Mouse (Mus musculus) liver, adult 2 months (tissue): ENCODE measurements around the gene Ranbp3l. TPM values are rescaled to one million over a fixed set of nuclear protein-coding genes. Genes with fewer than 3 reads are reported as not detected.
A peak's percentile ranks its signal among the peaks of the same experiment; 100 is the strongest.

Experiments
- DNase-seq: peaks from one replicate; pipeline ENCODE4 v3.0.0-alpha.2; 2011; ENCODE audit warnings: low read depth, low spot score; ENCODE audit errors: extremely low read depth
- H3K27ac ChIP-seq: fragments of 200-500 bp; replicated peaks from 2 replicates; pipeline ENCODE4 v1.5.1; 2012; ENCODE audit warnings: low read depth, mild to moderate bottlenecking, control low read depth, inconsistent platforms, low read length; ENCODE audit not compliant: insufficient read depth
- H3K27me3 ChIP-seq: fragments of 200-500 bp; 2 replicates; pipeline ENCODE4 v1.6.1; 2012; ENCODE audit warnings: mild to moderate bottlenecking, moderate library complexity, low read length, inconsistent platforms; ENCODE audit not compliant: control insufficient read depth, insufficient read depth
- H3K36me3 ChIP-seq: fragments of 200-500 bp; 2 replicates; pipeline ENCODE4 v1.6.1; 2012; ENCODE audit warnings: low read length, inconsistent platforms; ENCODE audit not compliant: control insufficient read depth, insufficient read depth
- H3K4me1 ChIP-seq: fragments of 200-500 bp; 2 replicates; pipeline ENCODE4 v1.6.1; 2011; ENCODE audit warnings: low read length; ENCODE audit not compliant: control insufficient read depth, insufficient read depth
- H3K4me3 ChIP-seq: fragments of 200-500 bp; 2 replicates; pipeline ENCODE4 v1.5.1; 2011; ENCODE audit warnings: low read depth, mild to moderate bottlenecking, control low read depth, low read length, moderate library complexity; ENCODE audit not compliant: insufficient read depth
- H3K79me2 ChIP-seq: fragments of 200-500 bp; 2 replicates; pipeline ENCODE4 v1.6.1; 2012; ENCODE audit warnings: inconsistent platforms, mild to moderate bottlenecking, low read length, moderate library complexity; ENCODE audit not compliant: control insufficient read depth, insufficient read depth
- H3K9ac ChIP-seq: fragments of 200-500 bp; 2 replicates; pipeline ENCODE4 v1.6.1; 2012; ENCODE audit warnings: low read depth, mild to moderate bottlenecking, control low read depth, inconsistent platforms, low read length
- CTCF ChIP-seq: fragments of 200-500 bp; IDR thresholded peaks from 2 replicates; pipeline ENCODE4 v1.5.1; 2011; ENCODE audit warnings: low read depth, low read length, control low read depth
- POLR2A ChIP-seq: fragments of 200-500 bp; IDR thresholded peaks from 2 replicates; pipeline ENCODE4 v1.6.1; 2011; ENCODE audit warnings: low read length, control low read depth; ENCODE audit not compliant: insufficient read depth; ENCODE audit errors: extremely low read depth
- WGBS: fragments of 180-500 bp; shearing (Covaris S2); methylation state at CpG from one replicate; pipeline ENCODE4 v1.1.7; 2018; 5-methylcytosine and 5-hydroxymethylcytosine counted together
- polyA plus RNA-seq: library from polyadenylated mRNA; depleted of rRNA; stranded (reverse); fragments of >200 nt; gene quantifications from 2 replicates; pipeline ENCODE4 v1.2.3, GENCODE M21; 2012
- total RNA-seq: library from RNA; depleted of rRNA; stranded (reverse); fragments of >200 nt; gene quantifications from 2 replicates; pipeline ENCODE4 v1.2.3, GENCODE M21; 2014

Ranbp3l gene
- total and polyA plus RNA-seq, 2 experiments: 0.55 to 1.8 TPM

- Histone ChIP-seq H3K9ac (no peak overlapping the region), H3K27me3 (no peaks in the 10 kb centered on the region), H3K79me2 (no peaks in the 10 kb centered on the region), H3K36me3 (no peaks in the 10 kb centered on the region), H3K4me1 (peaks cover 2% of the 10 kb centered on the region; the same call in 1 of the 2 replicates), H3K27ac (no peak overlapping the region), H3K4me3 (no peak overlapping the region)
- TF ChIP-seq CTCF (no peak), POLR2A (no peak)
- DNase-seq: peak; percentile 55
- WGBS: 86% methylated on average over 2 of the region's 2 CpGs
Measured at GRCm38 (mm10) chr15:9059856-9060255, 92.1 kb downstream of the Ranbp3l start.

- Histone ChIP-seq H3K27me3 (no peaks in the 10 kb centered on the region), H3K79me2 (no peaks in the 10 kb centered on the region), H3K4me1 (peaks cover 2% of the 10 kb centered on the region; the same call in 1 of the 2 replicates), H3K4me3 (no peak overlapping the region), H3K9ac (no peak overlapping the region), H3K36me3 (no peaks in the 10 kb centered on the region), H3K27ac (no peak overlapping the region)
- TF ChIP-seq POLR2A (no peak), CTCF (no peak)
- no peak for DNase-seq
- WGBS: 53% methylated on average over 7 of the region's 7 CpGs
Measured at GRCm38 (mm10) chr15:9061150-9061882, 93.6 kb downstream of the Ranbp3l start.

GRCm38 (mm10) chr15:9068881-9069280, 101.1 kb downstream of the Ranbp3l start:
- no peaks in the 10 kb centered on the region for H3K27me3 ChIP-seq
- peaks cover 7% of the 10 kb centered on the region; the same call in 1 of the 2 replicates for H3K79me2 ChIP-seq
- DNase-seq: peak; percentile 96
- peaks cover 6% of the 10 kb centered on the region; the same call in 1 of the 2 replicates for H3K4me1 ChIP-seq
- no peak overlapping the region for H3K4me3 ChIP-seq
- H3K9ac ChIP-seq: peak overlapping the region; percentile 43
- no peaks in the 10 kb centered on the region for H3K36me3 ChIP-seq
- TF ChIP-seq POLR2A: no peak
- no peak for TF ChIP-seq CTCF
- WGBS: 21% methylated on average over 4 of the region's 4 CpGs
- peak overlapping the region; percentile 95 for H3K27ac ChIP-seq

GRCm38 (mm10) chr15:9070353-9070752, 102.6 kb downstream of the Ranbp3l start:
- TF ChIP-seq CTCF: no peak
- TF ChIP-seq POLR2A: 0 out of 2 replicates have a peak, but pooled peaks have one; percentile 28
- peak; percentile 98 for DNase-seq
- Histone ChIP-seq H3K27me3 (no peaks in the 10 kb centered on the region), H3K79me2 (peaks cover 15% of the 10 kb centered on the region; the same call in 1 of the 2 replicates), H3K27ac (peak overlapping the region; percentile 100), H3K4me1 (peaks cover 17% of the 10 kb centered on the region), H3K9ac (peak overlapping the region; percentile 83), H3K4me3 (peak overlapping the region; percentile 41), H3K36me3 (no peaks in the 10 kb centered on the region; the same call in 1 of the 2 replicates)
- WGBS: under 1% methylated on average over 3 of the region's 3 CpGs

GRCm38 (mm10) chr15:9070912-9071555, 103.3 kb downstream of the Ranbp3l start, which contains the start of gene Nadk2:
TSS of gene Nadk2 (plus strand) at chr15:9071260.
- Histone ChIP-seq H3K27ac (peak within 1 kb of the TSS; percentile 100), H3K9ac (peak within 1 kb of the TSS; percentile 99), H3K4me3 (peak within 1 kb of the TSS; percentile 84), H3K4me1 (peaks cover 20% of the 10 kb centered on the region), H3K27me3 (no peaks in the 10 kb centered on the region), H3K79me2 (peaks cover 19% of the 10 kb centered on the region; the same call in 1 of the 2 replicates), H3K36me3 (no peaks in the 10 kb centered on the region; the same call in 1 of the 2 replicates)
- WGBS: under 1% methylated on average over 41 of the region's 54 CpGs
- TF ChIP-seq CTCF (no peak), POLR2A (0 out of 2 replicates have a peak, but pooled peaks have one; percentile 27)
- peak; percentile 97 for DNase-seq
